Comparison of ENCODE assay signal across 7 mouse cellular contexts in genomic region chr1:183220796-183221718, GRCm38 (mm10). TPM values are rescaled to one million over a fixed set of nuclear protein-coding genes. Genes with fewer than 3 reads are reported as not detected.
DNase-seq lines count a peak whose midpoint lies in the region; ATAC-seq and TF ChIP-seq lines count a peak whose summit lies in the region.

Disp1 (minus strand) TSS chr1:183221522.

- TF ChIP-seq CTCF in small intestine, adult 2 months (IDR thresholded peaks at IDR 0.05; ENCODE audit: extremely low read depth, insufficient read length, insufficient replicate concordance, low read depth, low read length), result no peak

- peak within 1 kb of the TSS; percentile 76 for H3K4me2 ChIP-seq in intestine, embryonic 16.5 days (ENCODE audit: low read depth, low read length)
- H3K4me2 ChIP-seq in limb, embryonic 11.5 days (ENCODE audit: low read depth, severe bottlenecking), result peak within 1 kb of the TSS; percentile 66
- H3K4me2 ChIP-seq in midbrain, embryonic 13.5 days (replicated peaks), result peak within 1 kb of the TSS; percentile 69

- H3K9me3 ChIP-seq in intestine, embryonic 16.5 days (ENCODE audit: control insufficient read depth, low read length), result no peaks in the 10 kb centered on the region
- H3K9me3 ChIP-seq in limb, embryonic 11.5 days (ENCODE audit: control insufficient read depth, low read length), result no peaks in the 10 kb centered on the region
- no peaks in the 10 kb centered on the region for H3K9me3 ChIP-seq in midbrain, embryonic 13.5 days

- H3K4me3 ChIP-seq in intestine, embryonic 16.5 days (ENCODE audit: low read length), result peak within 1 kb of the TSS; percentile 84
- peak within 1 kb of the TSS; percentile 84 for H3K4me3 ChIP-seq in limb, embryonic 11.5 days (ENCODE audit: low read depth, low read length)
- H3K4me3 ChIP-seq in midbrain, embryonic 13.5 days (replicated peaks), result peak within 1 kb of the TSS; percentile 88
- peak within 1 kb of the TSS; percentile 77 for H3K4me3 ChIP-seq in small intestine, adult 2 months (ENCODE audit: low read depth, low read length)

- peak; percentile 96 for ATAC-seq in intestine, embryonic 16.5 days
- ATAC-seq in limb, embryonic 11.5 days (ENCODE audit: insufficient number of reproducible peaks, low FRiP score, low TSS enrichment, low read depth), result peak; percentile 87
- peak; percentile 94 for ATAC-seq in midbrain, embryonic 13.5 days

- peak within 1 kb of the TSS; percentile 61 for H3K27ac ChIP-seq in intestine, embryonic 16.5 days (ENCODE audit: low read length)
- H3K27ac ChIP-seq in limb, embryonic 11.5 days (replicated peaks; ENCODE audit: low read depth, low read length), result 0 out of 2 replicates have a peak within 1 kb of the TSS, but pooled peaks have one; percentile 45
- H3K27ac ChIP-seq in midbrain, embryonic 13.5 days, result 0 out of 2 replicates have a peak within 1 kb of the TSS, but pooled peaks have one; percentile 35
- no peak within 1 kb of the TSS for H3K27ac ChIP-seq in small intestine, adult 2 months (ENCODE audit: insufficient read depth, low read depth, low read length)

- TF ChIP-seq POLR2A in small intestine, adult 2 months (IDR thresholded peaks at IDR 0.05; ENCODE audit: low read depth, low read length), result no peak

- peak; percentile 55 for DNase-seq in adrenal gland, adult 8-10 months
- peak; percentile 82 for DNase-seq in embryo, embryonic 9.5 days (ENCODE audit: extremely low spot score)
- no peak for DNase-seq in gonadal fat pad, adult 2 months (ENCODE audit: low read depth)
- DNase-seq in limb, embryonic 11.5 days (ENCODE audit: low spot score), result peak; percentile 84

- peak within 1 kb of the TSS; percentile 98 for H3K9ac ChIP-seq in intestine, embryonic 16.5 days (ENCODE audit: low read depth, low read length)
- peak within 1 kb of the TSS; percentile 94 for H3K9ac ChIP-seq in limb, embryonic 11.5 days (ENCODE audit: low read length)
- H3K9ac ChIP-seq in midbrain, embryonic 13.5 days (replicated peaks), result peak within 1 kb of the TSS; percentile 86

- H3K36me3 ChIP-seq in intestine, embryonic 16.5 days (ENCODE audit: control insufficient read depth, insufficient read depth, low read length), result 0 out of 2 replicates have a peak, but pooled peaks cover 3% of the 10 kb centered on the region
- H3K36me3 ChIP-seq in limb, embryonic 11.5 days (ENCODE audit: control insufficient read depth, insufficient read depth, low read length), result no peaks in the 10 kb centered on the region
- no peaks in the 10 kb centered on the region for H3K36me3 ChIP-seq in midbrain, embryonic 13.5 days
- no peaks in the 10 kb centered on the region for H3K36me3 ChIP-seq in small intestine, adult 2 months (ENCODE audit: control insufficient read depth, insufficient read depth, low read length)

- no peaks in the 10 kb centered on the region for H3K27me3 ChIP-seq in intestine, embryonic 16.5 days (replicated peaks; ENCODE audit: control insufficient read depth, insufficient read depth, low read length)
- no peaks in the 10 kb centered on the region for H3K27me3 ChIP-seq in limb, embryonic 11.5 days (ENCODE audit: control insufficient read depth, insufficient read depth, low read length)
- H3K27me3 ChIP-seq in midbrain, embryonic 13.5 days, result no peaks in the 10 kb centered on the region
- H3K27me3 ChIP-seq in small intestine, adult 2 months (ENCODE audit: control insufficient read depth, insufficient read depth, low read length), result no peaks in the 10 kb centered on the region

- WGBS in intestine, embryonic 16.5 days, result 2% methylated on average over 56 of the region's 56 CpGs
- 4% methylated on average over 55 of the region's 56 CpGs for WGBS in limb, embryonic 11.5 days
- WGBS in midbrain, embryonic 13.5 days, result 3% methylated on average over 56 of the region's 56 CpGs
- 2% methylated on average over 56 of the region's 56 CpGs for WGBS in small intestine, adult 2 months

- H3K4me1 ChIP-seq in intestine, embryonic 16.5 days (ENCODE audit: control insufficient read depth, insufficient read depth, low read length), result peaks cover 3% of the 10 kb centered on the region; the same call in 1 of the 2 replicates
- H3K4me1 ChIP-seq in limb, embryonic 11.5 days (ENCODE audit: control insufficient read depth, insufficient read depth, low read length), result peaks cover 2% of the 10 kb centered on the region
- H3K4me1 ChIP-seq in midbrain, embryonic 13.5 days (replicated peaks), result peaks cover 18% of the 10 kb centered on the region
- H3K4me1 ChIP-seq in small intestine, adult 2 months (ENCODE audit: control insufficient read depth, insufficient read depth, insufficient read length, low read length), result peaks cover 2% of the 10 kb centered on the region

RNA-seq across cellular contexts. Expression of gene Disp1, which starts in this region (rescaled TPM):
- total RNA-seq in adrenal gland, adult 8-10 months (2022), result 10 to 100 TPM; 14.9 to 20.2 (median 18.8) TPM
- 12.1 and 16.4 TPM in 2 replicates for polyA plus RNA-seq in gonadal fat pad, adult 2 months (2012; rRNA removed)
- 8.0 and 8.6 TPM in 2 replicates for polyA plus RNA-seq in intestine, embryonic 16.5 days (2015; fragmentation: Nextera tagmentation; extraction: Ambion mirVana)
- 19.3 and 20.1 TPM in 2 replicates for polyA plus RNA-seq in limb, embryonic 11.5 days (2014; fragmentation: Nextera tagmentation; extraction: Ambion mirVana)
- 8.0 and 9.2 TPM in 2 replicates for polyA plus RNA-seq in midbrain, embryonic 13.5 days (2015; fragmentation: Nextera tagmentation; extraction: Ambion mirVana)
- 6.3 and 7.5 TPM in 2 replicates for polyA plus RNA-seq in small intestine, adult 2 months (2012; rRNA removed)
